Mouse (Mus musculus): ENCODE measurements around the gene Cnot10.

Gene Cnot10

DNA sequence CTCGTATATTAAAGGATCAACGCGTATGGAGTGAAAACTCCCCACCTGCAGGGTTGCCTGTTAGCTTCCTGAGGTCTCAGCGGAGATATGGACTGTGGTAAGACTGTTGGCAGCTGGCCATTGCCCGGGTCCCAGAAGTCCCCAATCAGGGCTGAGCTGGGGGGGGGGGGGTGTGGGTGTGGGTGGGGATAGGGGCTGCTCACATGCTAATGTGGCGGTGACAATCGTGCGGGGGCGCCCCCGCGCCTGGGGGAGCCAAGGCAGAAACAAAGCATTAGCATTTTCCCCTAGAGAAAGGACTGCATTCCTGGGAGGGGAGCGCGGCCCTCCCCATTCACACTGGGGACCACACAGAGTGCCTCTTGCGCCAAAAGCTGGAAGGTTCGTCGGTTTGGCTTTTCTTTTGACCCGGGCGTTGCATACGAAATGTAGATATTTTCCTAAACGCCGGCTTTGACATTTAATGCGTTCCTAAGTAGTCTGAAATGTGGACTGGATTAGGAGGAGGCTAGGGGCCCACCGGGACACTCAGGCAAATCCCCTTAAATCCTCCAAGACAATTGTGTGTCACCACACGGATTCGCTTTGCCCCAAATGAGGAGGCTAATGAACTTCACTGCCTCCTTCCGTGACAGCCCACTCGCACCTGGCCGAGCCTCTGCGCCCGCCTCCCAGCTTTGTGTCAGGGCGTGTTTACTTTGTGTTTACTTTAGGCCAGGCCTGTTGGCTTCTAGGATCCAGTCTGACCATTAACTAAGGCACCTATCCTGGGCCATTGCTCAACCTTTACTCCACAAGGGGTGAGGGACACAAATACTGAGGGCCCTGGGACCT is 55.6 kb downstream of the Cnot10 start:
- peak in 1 of 2 experiments; percentile 15 for DNase-seq (ENCODE audit: low spot score in 2 of 2)

GRCm38 (mm10) chr9:114583812-114584182 is 56.2 kb downstream of the Cnot10 start:
- DNase-seq (ENCODE audit: low spot score in 2 of 2): peak; percentile 26 to 61

DNA sequence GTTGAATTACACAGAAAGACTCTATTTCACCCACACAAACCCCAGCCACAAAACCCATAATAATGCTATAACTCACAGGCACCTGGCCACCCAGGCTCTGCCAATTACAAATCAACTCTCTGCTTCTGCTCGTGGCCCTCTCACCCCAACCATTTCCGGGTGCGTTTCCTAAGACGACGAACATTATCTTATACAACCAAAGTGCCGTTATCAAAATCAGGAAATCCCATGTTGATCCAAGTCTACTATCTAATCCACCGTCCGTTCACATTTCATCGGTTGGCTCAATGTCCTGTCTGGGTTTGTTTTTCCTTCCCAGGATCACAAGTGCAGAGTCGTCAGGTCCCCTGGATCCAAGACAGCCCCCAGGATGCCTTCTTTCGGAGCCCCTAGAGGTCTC is 61.3 kb downstream of the Cnot10 start:
- no peak for DNase-seq (ENCODE audit: low spot score in 2 of 2)

- no peak for DNase-seq (ENCODE audit: low spot score in 2 of 2)
Observed at GRCm38 (mm10) chr9:114576001-114576400, 64.0 kb downstream of the Cnot10 start.

GRCm38 (mm10) chr9:114573528-114573927 is 66.5 kb downstream of the Cnot10 start:
- no peak for DNase-seq (ENCODE audit: low spot score in 2 of 2)

GRCm38 (mm10) chr9:114568682-114569474 is 71.1 kb downstream of the Cnot10 start:
- DNase-seq (ENCODE audit: low spot score in 2 of 2): no peak

DNA sequence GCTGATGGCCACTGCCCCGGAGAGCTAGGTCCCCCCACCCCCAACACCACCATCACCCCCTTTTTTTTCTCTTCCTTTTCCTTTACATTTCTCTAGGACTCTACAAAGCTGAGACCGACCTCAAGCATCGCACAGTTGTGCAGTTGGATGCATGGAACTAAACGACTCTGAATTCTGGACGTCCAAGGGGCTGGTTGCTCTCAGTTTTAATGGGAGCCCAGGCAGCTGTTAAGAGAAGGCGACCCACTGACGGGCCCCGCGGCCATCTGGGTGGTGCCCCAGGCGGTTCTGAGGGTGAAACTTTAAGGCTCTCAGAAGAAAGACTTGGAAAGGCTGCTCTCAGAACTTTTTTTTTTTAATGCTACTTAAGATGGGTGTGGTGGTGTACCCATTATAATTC is 75.3 kb downstream of the Cnot10 start:
- DNase-seq (ENCODE audit: low spot score in 2 of 2): no peak

DNA sequence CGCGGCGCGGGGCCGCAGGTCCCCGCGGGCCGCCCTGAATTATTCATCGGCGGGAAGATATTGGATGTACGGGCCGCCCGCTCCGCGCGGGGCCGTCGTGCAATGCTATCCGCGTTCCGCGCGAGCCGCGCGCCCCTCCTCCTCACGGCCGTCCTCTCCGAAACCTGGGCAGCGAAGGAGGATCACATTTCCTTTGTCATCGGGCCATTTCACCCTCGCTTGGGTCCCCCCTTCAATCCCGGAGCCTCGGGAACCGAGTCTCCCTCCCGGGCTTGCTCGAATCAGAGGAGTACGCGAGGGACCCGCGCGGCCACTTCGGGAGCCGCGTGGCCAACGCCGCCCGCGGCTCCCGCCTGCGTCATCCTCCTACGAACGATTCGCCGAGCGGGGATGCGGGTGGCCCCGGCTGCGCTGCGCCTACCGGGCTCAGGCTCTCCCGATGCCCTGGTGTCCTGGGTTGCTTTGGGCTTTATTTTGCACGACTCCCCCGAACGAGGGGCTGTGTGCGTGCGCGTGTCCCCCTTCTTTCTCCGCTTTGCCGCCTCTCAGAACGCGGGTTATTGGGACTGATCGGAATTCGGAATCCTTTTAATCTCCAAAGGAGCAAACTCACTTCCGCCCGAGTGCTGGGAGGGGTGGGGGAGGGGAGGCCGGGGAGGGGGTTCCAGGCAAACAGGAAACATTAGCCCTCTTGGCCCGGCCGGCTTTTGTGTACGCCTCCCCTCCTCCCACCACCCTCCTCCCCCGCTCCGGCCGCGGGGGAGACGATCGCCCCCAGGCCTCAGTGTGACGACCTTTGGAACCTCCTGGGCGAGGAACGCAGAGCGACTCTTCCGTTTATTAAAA is 76.0 kb downstream of the Cnot10 start, which contains the start of gene Trim71:
Trim71 (minus strand) TSS at position 609 of the 846 bp plus-strand sequence.
- no peak for DNase-seq (ENCODE audit: low spot score in 2 of 2)

DNA sequence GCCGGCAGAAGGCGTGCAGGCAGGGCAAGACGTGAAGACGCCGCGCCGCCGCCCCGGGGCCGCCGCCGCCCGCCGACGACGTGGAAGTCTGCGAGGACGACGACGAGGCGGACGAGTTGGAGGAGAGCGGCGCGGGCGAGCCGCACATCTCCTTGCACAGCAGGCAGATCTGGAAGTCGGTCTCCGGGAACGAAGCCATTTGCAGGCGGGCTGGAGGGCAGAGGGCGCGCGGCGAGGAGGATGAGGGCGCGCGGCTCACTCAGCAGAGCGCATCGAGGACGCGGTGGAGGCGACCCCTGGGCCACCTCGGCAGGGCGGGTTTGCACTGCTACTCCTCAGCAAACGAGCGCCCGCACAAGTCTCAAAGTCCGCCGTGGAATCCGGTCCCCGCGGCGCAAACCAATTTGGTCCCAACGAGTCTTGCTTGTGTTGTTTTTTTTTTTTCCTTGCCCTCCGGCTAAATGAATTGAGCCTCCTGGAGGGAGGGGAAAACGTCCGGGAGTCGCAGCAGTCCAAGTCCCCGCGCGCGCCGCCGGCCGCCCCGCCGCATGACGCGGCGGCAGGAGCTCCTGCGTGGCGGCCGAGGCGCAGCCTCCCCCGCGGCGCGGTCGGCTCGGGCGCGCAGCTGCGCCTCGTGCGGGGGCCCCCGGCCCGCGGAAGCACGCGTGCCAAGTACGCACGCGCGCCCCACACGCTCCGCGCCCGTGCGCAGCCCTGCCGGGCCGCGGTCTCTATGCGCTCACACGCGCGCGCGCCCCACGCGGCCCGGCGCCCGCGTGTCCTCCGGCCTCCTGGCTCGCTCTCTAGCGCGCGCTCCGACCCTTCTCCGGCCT is 76.8 kb downstream of the Cnot10 start:
- no peak for DNase-seq (ENCODE audit: low spot score in 2 of 2)

GRCm38 (mm10) chr9:114562031-114562918 is 77.7 kb downstream of the Cnot10 start:
- no peak for DNase-seq (ENCODE audit: low spot score in 2 of 2)

DNA sequence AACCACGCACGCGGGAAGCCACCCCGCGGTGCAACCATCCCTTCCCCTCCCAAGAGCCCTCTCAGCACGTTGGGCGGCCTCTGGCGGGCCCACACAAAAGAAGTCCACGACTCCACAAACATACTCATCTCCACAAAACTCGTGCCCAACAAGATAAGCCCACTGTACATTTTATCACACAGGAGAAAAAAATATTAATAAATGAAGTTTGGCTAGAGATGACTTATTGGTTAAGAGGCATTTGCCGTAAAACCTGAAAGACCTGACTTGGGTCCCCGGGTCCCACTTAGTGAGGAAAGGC is 78.4 kb downstream of the Cnot10 start:
- no peak for DNase-seq (ENCODE audit: low spot score in 2 of 2)

- DNase-seq (ENCODE audit: low spot score in 2 of 2): no peak
Observed at GRCm38 (mm10) chr9:114560771-114561670, 79.0 kb downstream of the Cnot10 start.

GRCm38 (mm10) chr9:114560141-114560540 is 79.8 kb downstream of the Cnot10 start:
- no peak for DNase-seq (ENCODE audit: low spot score in 2 of 2)

- no peak for DNase-seq (ENCODE audit: low spot score in 2 of 2)
Observed at GRCm38 (mm10) chr9:114557086-114557485, 82.9 kb downstream of the Cnot10 start.

GRCm38 (mm10) chr9:114556276-114556855 is 83.6 kb downstream of the Cnot10 start:
- DNase-seq (ENCODE audit: low spot score in 2 of 2): no peak

DNA sequence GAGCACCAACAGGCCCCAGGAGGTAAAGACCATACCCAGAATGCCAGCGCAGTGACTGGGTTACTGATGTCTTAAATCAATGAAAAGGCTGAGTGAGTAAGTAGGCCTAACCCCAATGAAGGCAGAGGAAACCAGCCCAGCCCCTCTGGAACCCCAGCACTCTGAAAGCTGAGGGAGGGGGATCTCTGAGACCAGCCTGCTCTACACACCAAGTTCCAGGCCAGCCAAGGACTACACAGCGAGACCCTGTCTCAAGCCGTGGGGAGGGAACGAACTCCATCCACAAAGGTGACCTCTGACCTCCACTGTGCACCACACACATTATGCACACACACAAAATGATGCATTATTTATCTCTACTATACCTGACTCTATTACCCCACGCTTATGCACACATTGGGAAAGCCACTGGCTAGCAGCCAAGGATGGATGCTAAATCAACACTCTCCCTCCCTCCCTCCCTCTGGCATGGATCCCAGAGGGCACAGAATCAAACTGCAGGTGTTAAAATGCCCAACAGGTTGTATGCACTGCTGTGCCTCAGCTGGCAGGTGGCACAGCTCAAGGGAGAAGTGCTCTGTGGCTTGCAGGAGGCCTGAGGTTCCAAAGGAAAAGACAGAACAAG is 85.5 kb downstream of the Cnot10 start:
- DNase-seq (ENCODE audit: low spot score in 2 of 2): no peak

GRCm38 (mm10) chr9:114553828-114554227 is 86.2 kb downstream of the Cnot10 start:
- no peak for DNase-seq (ENCODE audit: low spot score in 2 of 2)

DNA sequence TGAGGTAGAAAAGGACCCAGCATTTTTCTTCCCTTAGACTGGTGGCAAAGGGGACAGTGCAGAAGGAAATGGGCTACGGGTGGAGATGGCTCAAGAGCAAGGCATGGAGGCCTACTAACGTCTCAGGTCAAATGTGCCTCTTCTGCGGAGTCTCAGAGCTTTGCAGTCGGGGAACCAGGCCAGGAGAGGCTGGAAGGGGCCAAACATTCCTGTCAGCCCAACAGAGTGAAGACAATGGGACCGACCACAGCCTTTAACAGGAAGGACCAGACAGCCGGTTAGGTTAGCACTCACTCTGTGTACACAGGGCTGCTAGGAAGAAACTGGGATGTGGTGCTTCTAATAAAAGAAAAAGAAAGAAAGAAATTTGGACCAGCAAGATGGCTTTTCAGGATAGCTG is 90.0 kb downstream of the Cnot10 start:
- DNase-seq (ENCODE audit: low spot score in 2 of 2): no peak

All from spleen, postnatal 10 days (tissue).